Mouse (Mus musculus) kidney, embryonic 15.5 days (tissue): ENCODE measurements around the gene Sptan1. TPM values are rescaled to one million over a fixed set of nuclear protein-coding genes. Genes with fewer than 3 reads are reported as not detected.

Source experiments
- ATAC-seq: fragments of 200-750 bp; cut with Nextera tagmentation; replicated peaks from 2 replicates; pipeline ENCODE4 v1.8.0; 2017; ENCODE audit warnings: moderate TSS enrichment; ENCODE audit not compliant: low FRiP score
- H3K27ac ChIP-seq: fragments of 300-500 bp; sonication (generic); 2 replicates; pipeline ENCODE4 v1.5.1; 2015; ENCODE audit warnings: mild to moderate bottlenecking, inconsistent platforms
- H3K27me3 ChIP-seq: fragments of 300-500 bp; sonication (generic); 2 replicates; pipeline ENCODE4 v1.6.1; 2015; ENCODE audit warnings: inconsistent platforms
- H3K36me3 ChIP-seq: fragments of 300-500 bp; sonication (generic); 2 replicates; pipeline ENCODE4 v1.6.1; 2015; ENCODE audit warnings: inconsistent platforms
- H3K4me1 ChIP-seq: fragments of 300-500 bp; sonication (generic); 2 replicates; pipeline ENCODE4 v1.6.1; 2015; ENCODE audit warnings: inconsistent platforms
- H3K4me2 ChIP-seq: fragments of 300-500 bp; sonication (generic); 2 replicates; pipeline ENCODE4 v1.6.1; 2015; ENCODE audit warnings: moderate library complexity, mild to moderate bottlenecking, inconsistent platforms
- H3K4me3 ChIP-seq: fragments of 300-500 bp; sonication (generic); replicated peaks from 2 replicates; pipeline ENCODE4 v1.5.1; 2015; ENCODE audit warnings: mild to moderate bottlenecking, inconsistent platforms
- H3K9ac ChIP-seq: fragments of 300-500 bp; sonication (generic); 2 replicates; pipeline ENCODE4 v1.6.1; 2015; ENCODE audit warnings: mild to moderate bottlenecking, inconsistent platforms
- H3K9me3 ChIP-seq: fragments of 300-500 bp; sonication (generic); replicated peaks from 2 replicates; pipeline ENCODE4 v1.6.1; 2016; ENCODE audit warnings: inconsistent platforms
- WGBS: fragments of 180-500 bp; shearing (Covaris S2); methylation state at CpG from one replicate; pipeline ENCODE4 v1.1.7; 2015; ENCODE audit warnings: mixed read lengths; 5-methylcytosine and 5-hydroxymethylcytosine counted together
- polyA plus RNA-seq: library from polyadenylated mRNA; unstranded; fragments of >200 nt; fragmentation: Nextera tagmentation; extraction: Ambion mirVana; gene quantifications from 2 replicates; pipeline ENCODE4 v1.2.1, GENCODE M21; 2015

Gene Sptan1
- polyA plus RNA-seq, 1 experiment from 2014 or later, result 103 TPM

GRCm38 (mm10) chr2:30014326-30014966 lies 49.1 kb downstream of the Sptan1 start:
- ATAC-seq, result no peak
- H3K36me3 ChIP-seq, result peaks cover 99% of the 10 kb centered on the region
- H3K27me3 ChIP-seq, result no peaks in the 10 kb centered on the region
- no peaks in the 10 kb centered on the region for H3K9me3 ChIP-seq
- 85% methylated on average over 11 of the region's 11 CpGs for WGBS
- no peaks in the 10 kb centered on the region for H3K4me1 ChIP-seq
- H3K9ac ChIP-seq, result no peak overlapping the region
- H3K4me2 ChIP-seq, result no peak overlapping the region
- H3K27ac ChIP-seq, result no peak overlapping the region
- no peak overlapping the region for H3K4me3 ChIP-seq

GRCm38 (mm10) chr2:30025454-30025853 lies 60.1 kb downstream of the Sptan1 start:
- Histone ChIP-seq H3K4me3 (no peak overlapping the region), H3K4me2 (no peak overlapping the region), H3K27me3 (no peaks in the 10 kb centered on the region), H3K27ac (no peak overlapping the region), H3K36me3 (peaks cover 100% of the 10 kb centered on the region), H3K9ac (no peak overlapping the region), H3K9me3 (no peaks in the 10 kb centered on the region), H3K4me1 (no peaks in the 10 kb centered on the region)
- WGBS, result 91% methylated on average over 4 of the region's 4 CpGs
- no peak for ATAC-seq

GRCm38 (mm10) chr2:30026997-30027396 lies 61.6 kb downstream of the Sptan1 start:
- Histone ChIP-seq H3K4me1 (no peaks in the 10 kb centered on the region), H3K9me3 (no peaks in the 10 kb centered on the region), H3K27ac (no peak overlapping the region), H3K4me3 (no peak overlapping the region), H3K27me3 (no peaks in the 10 kb centered on the region), H3K9ac (no peak overlapping the region), H3K4me2 (no peak overlapping the region), H3K36me3 (peaks cover 100% of the 10 kb centered on the region)
- WGBS, result 95% methylated on average over 5 of the region's 5 CpGs
- ATAC-seq, result no peak

- Histone ChIP-seq H3K4me2 (no peak overlapping the region), H3K27me3 (no peaks in the 10 kb centered on the region), H3K36me3 (peaks cover 67% of the 10 kb centered on the region), H3K9ac (no peak overlapping the region), H3K27ac (no peak overlapping the region), H3K4me1 (no peaks in the 10 kb centered on the region), H3K9me3 (no peaks in the 10 kb centered on the region), H3K4me3 (no peak overlapping the region)
- 63% methylated on average over 11 of the region's 11 CpGs for WGBS
- ATAC-seq, result no peak
These were observed 67.0 kb downstream of the Sptan1 start for GRCm38 (mm10) chr2:30032244-30032846.

GRCm38 (mm10) chr2:30032957-30033356 lies 67.6 kb downstream of the Sptan1 start:
- no peaks in the 10 kb centered on the region for H3K9me3 ChIP-seq
- no peak overlapping the region for H3K27ac ChIP-seq
- H3K4me3 ChIP-seq, result no peak overlapping the region
- H3K4me1 ChIP-seq, result no peaks in the 10 kb centered on the region
- no peaks in the 10 kb centered on the region for H3K27me3 ChIP-seq
- H3K36me3 ChIP-seq, result peaks cover 67% of the 10 kb centered on the region
- H3K9ac ChIP-seq, result no peak overlapping the region
- 62% methylated on average over 6 of the region's 6 CpGs for WGBS
- H3K4me2 ChIP-seq, result no peak overlapping the region
- ATAC-seq, result no peak

GRCm38 (mm10) chr2:30037762-30038161 lies 72.4 kb downstream of the Sptan1 start:
- H3K4me2 ChIP-seq, result no peak overlapping the region
- WGBS, result 76% methylated on average over 2 of the region's 2 CpGs
- ATAC-seq, result no peak
- no peak overlapping the region for H3K9ac ChIP-seq
- no peak overlapping the region for H3K27ac ChIP-seq
- no peak overlapping the region for H3K4me3 ChIP-seq
- H3K27me3 ChIP-seq, result no peaks in the 10 kb centered on the region
- peaks cover 26% of the 10 kb centered on the region; the same call in 1 of the 2 replicates for H3K36me3 ChIP-seq
- 0 out of 2 replicates have a peak, but pooled peaks cover 2% of the 10 kb centered on the region for H3K4me1 ChIP-seq
- H3K9me3 ChIP-seq, result no peaks in the 10 kb centered on the region

GRCm38 (mm10) chr2:30038370-30038769 lies 73.0 kb downstream of the Sptan1 start:
- WGBS, result 64% methylated on average over 10 of the region's 10 CpGs
- peak; percentile 59; the same call in 1 of the 2 replicates for ATAC-seq
- Histone ChIP-seq H3K27ac (no peak overlapping the region), H3K4me2 (no peak overlapping the region), H3K27me3 (no peaks in the 10 kb centered on the region), H3K9ac (no peak overlapping the region), H3K4me1 (0 out of 2 replicates have a peak, but pooled peaks cover 3% of the 10 kb centered on the region), H3K36me3 (peaks cover 24% of the 10 kb centered on the region; the same call in 1 of the 2 replicates), H3K4me3 (no peak overlapping the region), H3K9me3 (no peaks in the 10 kb centered on the region)

- H3K9me3 ChIP-seq, result no peaks in the 10 kb centered on the region
- no peak overlapping the region for H3K9ac ChIP-seq
- peaks cover 25% of the 10 kb centered on the region; the same call in 1 of the 2 replicates for H3K36me3 ChIP-seq
- H3K4me2 ChIP-seq, result no peak overlapping the region
- H3K27ac ChIP-seq, result no peak overlapping the region
- H3K27me3 ChIP-seq, result no peaks in the 10 kb centered on the region
- no peak overlapping the region for H3K4me3 ChIP-seq
- H3K4me1 ChIP-seq, result 0 out of 2 replicates have a peak, but pooled peaks cover 3% of the 10 kb centered on the region
- ATAC-seq, result no peak
These were observed 74.3 kb downstream of the Sptan1 start for GRCm38 (mm10) chr2:30039687-30040086.

GRCm38 (mm10) chr2:30042445-30042844 lies 77.1 kb downstream of the Sptan1 start:
- ATAC-seq, result peak; percentile 55; the same call in 1 of the 2 replicates
- WGBS, result 6% methylated on average over 4 of the region's 4 CpGs
- peaks cover 32% of the 10 kb centered on the region; the same call in 1 of the 2 replicates for H3K36me3 ChIP-seq

GRCm38 (mm10) chr2:30044550-30044949 lies 79.2 kb downstream of the Sptan1 start:
- Histone ChIP-seq H3K36me3 (peaks cover 26% of the 10 kb centered on the region; the same call in 1 of the 2 replicates), H3K27ac (no peak overlapping the region), H3K4me2 (no peak overlapping the region), H3K27me3 (no peaks in the 10 kb centered on the region), H3K4me3 (no peak overlapping the region), H3K9me3 (no peaks in the 10 kb centered on the region), H3K4me1 (peaks cover 18% of the 10 kb centered on the region), H3K9ac (no peak overlapping the region)
- ATAC-seq, result no peak
- 91% methylated on average over 5 of the region's 5 CpGs for WGBS

More at GRCm38 (mm10) chr2:30042445-30042844, 77.1 kb downstream of the Sptan1 start:
- H3K4me1 ChIP-seq, result 0 out of 2 replicates have a peak, but pooled peaks cover 7% of the 10 kb centered on the region
- H3K27ac ChIP-seq, result 0 out of 2 replicates have a peak overlapping the region, but pooled peaks have one; percentile 42
- no peaks in the 10 kb centered on the region for H3K27me3 ChIP-seq
- H3K9me3 ChIP-seq, result no peaks in the 10 kb centered on the region
- no peak overlapping the region for H3K4me3 ChIP-seq
- no peak overlapping the region for H3K9ac ChIP-seq
- no peak overlapping the region for H3K4me2 ChIP-seq

GRCm38 (mm10) chr2:30047127-30047526 lies 81.8 kb downstream of the Sptan1 start:
- Histone ChIP-seq H3K4me2 (no peak overlapping the region), H3K27ac (no peak overlapping the region), H3K9ac (no peak overlapping the region), H3K36me3 (peaks cover 20% of the 10 kb centered on the region; the same call in 1 of the 2 replicates), H3K4me3 (no peak overlapping the region), H3K4me1 (peaks cover 18% of the 10 kb centered on the region), H3K27me3 (no peaks in the 10 kb centered on the region), H3K9me3 (no peaks in the 10 kb centered on the region)
- no peak for ATAC-seq
- 91% methylated on average over 6 of the region's 6 CpGs for WGBS

GRCm38 (mm10) chr2:30048101-30048501 lies 82.7 kb downstream of the Sptan1 start:
- H3K36me3 ChIP-seq, result peaks cover 20% of the 10 kb centered on the region; the same call in 1 of the 2 replicates
- no peaks in the 10 kb centered on the region for H3K9me3 ChIP-seq
- peaks cover 15% of the 10 kb centered on the region for H3K4me1 ChIP-seq
- ATAC-seq, result no peak
- H3K27ac ChIP-seq, result peak overlapping the region; percentile 97
- peak overlapping the region; percentile 62 for H3K9ac ChIP-seq
- H3K4me3 ChIP-seq, result peak overlapping the region; percentile 66
- H3K27me3 ChIP-seq, result no peaks in the 10 kb centered on the region
- H3K4me2 ChIP-seq, result peak overlapping the region; percentile 67
- WGBS, result 50% methylated on average over 11 of the region's 11 CpGs
